Mouse (Mus musculus) liver, adult 2 months (tissue): ENCODE measurements around the gene Zfp618. TPM values are rescaled to one million over a fixed set of nuclear protein-coding genes. Genes with fewer than 3 reads are reported as not detected.
A peak's percentile ranks its signal among the peaks of the same experiment; 100 is the strongest.

Experiments used
- DNase-seq: peaks from one replicate; pipeline ENCODE4 v3.0.0-alpha.2; 2011; ENCODE audit warnings: low read depth, low spot score; ENCODE audit errors: extremely low read depth
- H3K27ac ChIP-seq: fragments of 200-500 bp; replicated peaks from 2 replicates; pipeline ENCODE4 v1.5.1; 2012; ENCODE audit warnings: low read depth, mild to moderate bottlenecking, control low read depth, inconsistent platforms, low read length; ENCODE audit not compliant: insufficient read depth
- H3K27me3 ChIP-seq: fragments of 200-500 bp; 2 replicates; pipeline ENCODE4 v1.6.1; 2012; ENCODE audit warnings: mild to moderate bottlenecking, moderate library complexity, low read length, inconsistent platforms; ENCODE audit not compliant: control insufficient read depth, insufficient read depth
- H3K36me3 ChIP-seq: fragments of 200-500 bp; 2 replicates; pipeline ENCODE4 v1.6.1; 2012; ENCODE audit warnings: low read length, inconsistent platforms; ENCODE audit not compliant: control insufficient read depth, insufficient read depth
- H3K4me1 ChIP-seq: fragments of 200-500 bp; 2 replicates; pipeline ENCODE4 v1.6.1; 2011; ENCODE audit warnings: low read length; ENCODE audit not compliant: control insufficient read depth, insufficient read depth
- H3K4me3 ChIP-seq: fragments of 200-500 bp; 2 replicates; pipeline ENCODE4 v1.5.1; 2011; ENCODE audit warnings: low read depth, mild to moderate bottlenecking, control low read depth, low read length, moderate library complexity; ENCODE audit not compliant: insufficient read depth
- H3K79me2 ChIP-seq: fragments of 200-500 bp; 2 replicates; pipeline ENCODE4 v1.6.1; 2012; ENCODE audit warnings: inconsistent platforms, mild to moderate bottlenecking, low read length, moderate library complexity; ENCODE audit not compliant: control insufficient read depth, insufficient read depth
- H3K9ac ChIP-seq: fragments of 200-500 bp; 2 replicates; pipeline ENCODE4 v1.6.1; 2012; ENCODE audit warnings: low read depth, mild to moderate bottlenecking, control low read depth, inconsistent platforms, low read length
- CTCF ChIP-seq: fragments of 200-500 bp; IDR thresholded peaks from 2 replicates; pipeline ENCODE4 v1.5.1; 2011; ENCODE audit warnings: low read depth, low read length, control low read depth
- POLR2A ChIP-seq: fragments of 200-500 bp; IDR thresholded peaks from 2 replicates; pipeline ENCODE4 v1.6.1; 2011; ENCODE audit warnings: low read length, control low read depth; ENCODE audit not compliant: insufficient read depth; ENCODE audit errors: extremely low read depth
- WGBS: fragments of 180-500 bp; shearing (Covaris S2); methylation state at CpG from one replicate; pipeline ENCODE4 v1.1.7; 2018; 5-methylcytosine and 5-hydroxymethylcytosine counted together
- polyA plus RNA-seq: library from polyadenylated mRNA; depleted of rRNA; stranded (reverse); fragments of >200 nt; gene quantifications from 2 replicates; pipeline ENCODE4 v1.2.3, GENCODE M21; 2012
- total RNA-seq: library from RNA; depleted of rRNA; stranded (reverse); fragments of >200 nt; gene quantifications from 2 replicates; pipeline ENCODE4 v1.2.3, GENCODE M21; 2014

Zfp618 gene
- total and polyA plus RNA-seq, 2 experiments: 0.18 to 0.73 TPM

DNA sequence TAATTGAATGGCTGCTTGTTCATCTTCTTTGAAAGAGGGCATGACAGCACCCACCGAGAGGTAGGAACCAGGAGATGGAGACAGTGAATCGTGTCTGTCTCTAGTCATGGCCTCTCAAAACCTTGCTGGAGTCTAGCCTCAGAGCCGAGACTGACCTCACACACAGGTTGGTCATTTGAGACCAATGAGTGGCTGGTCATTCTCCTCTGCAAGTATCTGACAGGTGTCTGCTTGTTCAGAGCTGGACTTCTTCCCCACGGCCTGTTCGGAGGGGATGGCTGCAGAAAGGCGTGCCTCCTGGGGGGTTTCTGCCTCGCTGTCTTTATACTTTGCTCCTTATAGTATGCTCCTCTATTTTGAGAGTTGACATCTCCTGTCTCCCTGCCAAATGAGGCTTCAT is 70.6 kb downstream of the Zfp618 start:
- Histone ChIP-seq H3K9ac (no peak overlapping the region), H3K4me3 (no peak overlapping the region), H3K27me3 (no peaks in the 10 kb centered on the region), H3K4me1 (no peaks in the 10 kb centered on the region), H3K79me2 (no peaks in the 10 kb centered on the region), H3K27ac (no peak overlapping the region), H3K36me3 (no peaks in the 10 kb centered on the region)
- TF ChIP-seq POLR2A (no peak), CTCF (no peak)
- 96% methylated on average over 7 of the region's 7 CpGs for WGBS
- no peak for DNase-seq

DNA sequence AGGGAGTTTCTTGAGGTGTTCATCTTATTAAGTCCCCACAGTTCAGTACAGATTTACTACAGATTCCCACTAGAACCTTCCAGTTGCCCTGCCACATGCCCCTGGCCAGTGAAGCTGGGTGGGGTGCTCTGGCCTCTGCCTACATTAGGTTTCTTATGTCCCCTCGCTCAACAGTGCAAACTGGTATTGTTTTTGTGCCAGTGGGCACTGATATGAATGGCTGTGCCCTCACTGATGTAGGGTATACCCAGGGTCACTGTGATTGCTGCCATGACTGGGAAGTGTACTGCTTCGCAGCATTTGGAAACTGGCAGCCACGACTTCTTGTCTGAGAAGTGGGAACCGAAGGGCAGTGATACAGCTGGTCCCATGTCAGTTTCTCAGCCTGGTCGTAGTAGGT is 71.4 kb downstream of the Zfp618 start:
- TF ChIP-seq CTCF: no peak
- Histone ChIP-seq H3K9ac (no peak overlapping the region), H3K27me3 (no peaks in the 10 kb centered on the region), H3K4me3 (no peak overlapping the region), H3K27ac (no peak overlapping the region), H3K79me2 (no peaks in the 10 kb centered on the region), H3K36me3 (no peaks in the 10 kb centered on the region), H3K4me1 (no peaks in the 10 kb centered on the region)
- 97% methylated on average over 5 of the region's 5 CpGs for WGBS
- no peak for DNase-seq

DNA sequence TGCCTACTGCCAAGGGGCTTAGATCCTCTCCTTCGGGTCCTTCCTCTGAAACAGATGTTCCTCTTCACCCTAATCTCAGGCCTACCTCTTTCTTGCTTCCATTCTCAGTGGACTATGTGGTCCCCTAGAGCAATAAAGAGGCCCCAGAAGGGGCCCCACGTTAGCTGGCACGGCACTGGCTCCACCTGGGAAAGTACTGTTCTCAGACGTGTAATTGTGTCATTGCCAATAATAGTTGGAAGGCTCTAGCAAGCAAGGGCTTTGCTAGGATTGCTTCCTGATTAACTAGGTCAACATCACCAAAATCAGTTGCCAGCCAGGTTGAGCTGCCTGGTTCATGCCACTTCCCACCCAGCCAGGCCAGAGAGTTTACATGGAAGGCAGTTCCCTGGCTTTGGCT is 72.2 kb downstream of the Zfp618 start:
- Histone ChIP-seq H3K27ac (no peak overlapping the region), H3K4me1 (no peaks in the 10 kb centered on the region), H3K9ac (no peak overlapping the region), H3K4me3 (no peak overlapping the region), H3K36me3 (no peaks in the 10 kb centered on the region), H3K79me2 (no peaks in the 10 kb centered on the region), H3K27me3 (no peaks in the 10 kb centered on the region)
- peak; percentile 5 for DNase-seq
- WGBS: 51% methylated on average over 4 of the region's 4 CpGs
- no peak for TF ChIP-seq POLR2A

- Histone ChIP-seq H3K36me3 (no peaks in the 10 kb centered on the region), H3K4me3 (no peak overlapping the region), H3K4me1 (no peaks in the 10 kb centered on the region), H3K27me3 (no peaks in the 10 kb centered on the region), H3K9ac (no peak overlapping the region), H3K27ac (no peak overlapping the region), H3K79me2 (no peaks in the 10 kb centered on the region)
- TF ChIP-seq CTCF (no peak), POLR2A (no peak)
- WGBS: 68% methylated on average over 2 of the region's 2 CpGs
- DNase-seq: no peak
Observed at GRCm38 (mm10) chr4:63038265-63038664, 72.9 kb downstream of the Zfp618 start.

- TF ChIP-seq POLR2A (no peak), CTCF (no peak)
- H3K4me1 ChIP-seq: no peaks in the 10 kb centered on the region
- H3K27me3 ChIP-seq: no peaks in the 10 kb centered on the region
- H3K9ac ChIP-seq: no peak overlapping the region
- no peak overlapping the region for H3K27ac ChIP-seq
- 95% methylated on average over 10 of the region's 10 CpGs for WGBS
- no peaks in the 10 kb centered on the region for H3K36me3 ChIP-seq
- no peaks in the 10 kb centered on the region for H3K79me2 ChIP-seq
- no peak for DNase-seq
- H3K4me3 ChIP-seq: no peak overlapping the region
Observed at GRCm38 (mm10) chr4:63038937-63039336, 73.6 kb downstream of the Zfp618 start.

GRCm38 (mm10) chr4:63048606-63049005 is 83.2 kb downstream of the Zfp618 start:
- Histone ChIP-seq H3K4me1 (peaks cover 8% of the 10 kb centered on the region), H3K9ac (no peak overlapping the region), H3K79me2 (no peaks in the 10 kb centered on the region), H3K4me3 (no peak overlapping the region), H3K36me3 (no peaks in the 10 kb centered on the region), H3K27ac (no peak overlapping the region), H3K27me3 (no peaks in the 10 kb centered on the region)
- TF ChIP-seq CTCF (no peak), POLR2A (no peak)
- 87% methylated on average over 3 of the region's 3 CpGs for WGBS
- no peak for DNase-seq
